Mouse (Mus musculus) ES-Bruce4 (cell line): Measurements from ENCODE around the gene Sugct.

ENCODE experiments used
- CTCF ChIP-seq: IDR thresholded peaks from one replicate; pipeline ENCODE4 v1.8.1; 2011; ENCODE audit warnings: low read depth, low read length
- EP300 ChIP-seq: IDR thresholded peaks from 2 replicates; pipeline ENCODE4 v1.6.1; 2011; ENCODE audit warnings: low read depth, low read length; ENCODE audit not compliant: insufficient read depth
- POLR2A ChIP-seq: IDR thresholded peaks from one replicate; pipeline ENCODE4 v1.8.1; 2011; ENCODE audit warnings: low read length; ENCODE audit not compliant: insufficient read depth

DNA sequence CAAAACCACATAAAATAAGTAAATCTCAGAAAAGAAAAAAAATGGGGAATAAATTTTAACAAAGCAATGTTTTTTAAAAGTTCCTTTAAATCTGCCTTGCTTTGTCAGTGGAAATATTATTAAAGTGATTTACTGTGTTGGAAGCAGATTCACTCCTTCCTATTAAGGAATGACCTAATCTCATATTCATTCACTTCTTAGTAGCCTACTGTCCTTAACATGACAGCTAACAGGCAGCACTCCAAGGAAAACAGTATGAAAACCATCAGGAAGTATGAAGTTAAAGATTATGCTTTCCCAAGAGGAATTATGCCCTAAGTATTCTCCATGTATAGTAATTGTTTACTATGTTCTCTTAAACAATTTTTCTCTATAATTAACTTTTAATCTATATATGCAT is 4.7 kb downstream of the Sugct start:
- TF ChIP-seq CTCF (no peak), POLR2A (no peak), EP300 (no peak)
